Mouse (Mus musculus) kidney, embryonic 15.5 days (tissue): ENCODE results near the gene Zfp985. TPM values are rescaled to one million over a fixed set of nuclear protein-coding genes. Genes with fewer than 3 reads are reported as not detected.
"Not testable (repeated sequence)": the region's sequence is repeated elsewhere in the genome, so short reads cannot be mapped to it uniquely, and the experiment has no call there.

Experiments used
- ATAC-seq: fragments of 200-750 bp; cut with Nextera tagmentation; replicated peaks from 2 replicates; pipeline ENCODE4 v1.8.0; 2017; ENCODE audit warnings: moderate TSS enrichment; ENCODE audit not compliant: low FRiP score
- H3K27ac ChIP-seq: fragments of 300-500 bp; sonication (generic); 2 replicates; pipeline ENCODE4 v1.5.1; 2015; ENCODE audit warnings: mild to moderate bottlenecking, inconsistent platforms
- H3K27me3 ChIP-seq: fragments of 300-500 bp; sonication (generic); 2 replicates; pipeline ENCODE4 v1.6.1; 2015; ENCODE audit warnings: inconsistent platforms
- H3K36me3 ChIP-seq: fragments of 300-500 bp; sonication (generic); 2 replicates; pipeline ENCODE4 v1.6.1; 2015; ENCODE audit warnings: inconsistent platforms
- H3K4me1 ChIP-seq: fragments of 300-500 bp; sonication (generic); 2 replicates; pipeline ENCODE4 v1.6.1; 2015; ENCODE audit warnings: inconsistent platforms
- H3K4me2 ChIP-seq: fragments of 300-500 bp; sonication (generic); 2 replicates; pipeline ENCODE4 v1.6.1; 2015; ENCODE audit warnings: moderate library complexity, mild to moderate bottlenecking, inconsistent platforms
- H3K4me3 ChIP-seq: fragments of 300-500 bp; sonication (generic); replicated peaks from 2 replicates; pipeline ENCODE4 v1.5.1; 2015; ENCODE audit warnings: mild to moderate bottlenecking, inconsistent platforms
- H3K9ac ChIP-seq: fragments of 300-500 bp; sonication (generic); 2 replicates; pipeline ENCODE4 v1.6.1; 2015; ENCODE audit warnings: mild to moderate bottlenecking, inconsistent platforms
- H3K9me3 ChIP-seq: fragments of 300-500 bp; sonication (generic); replicated peaks from 2 replicates; pipeline ENCODE4 v1.6.1; 2016; ENCODE audit warnings: inconsistent platforms
- WGBS: fragments of 180-500 bp; shearing (Covaris S2); methylation state at CpG from one replicate; pipeline ENCODE4 v1.1.7; 2015; ENCODE audit warnings: mixed read lengths; 5-methylcytosine and 5-hydroxymethylcytosine counted together
- polyA plus RNA-seq: library from polyadenylated mRNA; unstranded; fragments of >200 nt; fragmentation: Nextera tagmentation; extraction: Ambion mirVana; gene quantifications from 2 replicates; pipeline ENCODE4 v1.2.1, GENCODE M21; 2015

Gene Zfp985
- polyA plus RNA-seq, 1 experiment from 2014 or later: 0.30 TPM

GRCm38 (mm10) chr4:147633818-147634262, 80.8 kb downstream of the Zfp985 start:
- H3K4me1 ChIP-seq, H3K9me3 ChIP-seq, H3K4me2 ChIP-seq, H3K36me3 ChIP-seq, H3K9ac ChIP-seq, H3K27me3 ChIP-seq, H3K4me3 ChIP-seq, H3K27ac ChIP-seq: not testable (repeated sequence)
- ATAC-seq: peak; percentile 69; the same call in 1 of the 2 replicates
- WGBS: no CpG with 5 or more reads among the region's 2 CpGs

Other genes starting within 250 kb of the Zfp985 start
- gene Zfp988, start 247.6 kb upstream of the Zfp985 start, polyA plus RNA-seq: 0.23 and 0.31 TPM in 2 replicates
- 0.33 TPM in 1 of 2 replicates, not detected in the other for gene Zfp978, start 192.0 kb upstream of the Zfp985 start, polyA plus RNA-seq
- gene Zfp982, start 60.9 kb upstream of the Zfp985 start, polyA plus RNA-seq: 7.7 and 8.0 TPM in 2 replicates
- 0.36 and 0.49 TPM in 2 replicates for gene Gm16503, start 13.1 kb upstream of the Zfp985 start, polyA plus RNA-seq
- 4.0 TPM in 2 replicates for gene Zfp979, start 89.2 kb downstream of the Zfp985 start, polyA plus RNA-seq
- gene Zfp534, start 149.3 kb downstream of the Zfp985 start, polyA plus RNA-seq: not detected in 2 replicates